Mouse (Mus musculus) neural tube, embryonic 11.5 days (tissue): Measurements from ENCODE around the gene Gnaz. TPM values are rescaled to one million over a fixed set of nuclear protein-coding genes. Genes with fewer than 3 reads are reported as not detected.

ENCODE experiments used
- polyA plus RNA-seq: library from polyadenylated mRNA; unstranded; fragments of >200 nt; fragmentation: Nextera tagmentation; extraction: Ambion mirVana; gene quantifications from 2 replicates; pipeline ENCODE4 v1.2.1, GENCODE M21; 2014

Gnaz gene
- polyA plus RNA-seq, 1 experiment from 2014 or later = 16.0 TPM

Other genes with a start within 250 kb of the Gnaz start
- not detected in 2 replicates for gene Rsph14, start 65.4 kb downstream of the Gnaz start, polyA plus RNA-seq
- 8.6 and 8.8 TPM in 2 replicates for gene Rab36, start 69.9 kb downstream of the Gnaz start, polyA plus RNA-seq
- 9.7 and 11.1 TPM in 2 replicates for gene Bcr, start 93.4 kb downstream of the Gnaz start, polyA plus RNA-seq
- gene Specc1l, start 244.9 kb downstream of the Gnaz start, polyA plus RNA-seq = 21.8 and 23.0 TPM in 2 replicates